Mouse (Mus musculus) testis, adult 2 months (tissue): Measurements from ENCODE around the gene Entpd8. TPM values are rescaled to one million over a fixed set of nuclear protein-coding genes. Genes with fewer than 3 reads are reported as not detected.

Experiments
- H3K27ac ChIP-seq: fragments of 200-500 bp; 2 replicates; pipeline ENCODE4 v1.5.1; 2012; ENCODE audit warnings: low read depth, low read length; ENCODE audit not compliant: control insufficient read depth, insufficient read depth
- H3K27me3 ChIP-seq: fragments of 200-500 bp; 2 replicates; pipeline ENCODE4 v1.6.1; 2012; ENCODE audit warnings: mild to moderate bottlenecking, low read length, moderate library complexity; ENCODE audit not compliant: control insufficient read depth, insufficient read depth
- H3K36me3 ChIP-seq: fragments of 200-500 bp; 2 replicates; pipeline ENCODE4 v1.6.1; 2012; ENCODE audit warnings: mild to moderate bottlenecking, low read length; ENCODE audit not compliant: control insufficient read depth, insufficient read depth
- H3K4me1 ChIP-seq: fragments of 200-500 bp; 2 replicates; pipeline ENCODE4 v1.6.1; 2012; ENCODE audit warnings: low read length; ENCODE audit not compliant: control insufficient read depth, insufficient read depth
- H3K4me3 ChIP-seq: fragments of 200-500 bp; 2 replicates; pipeline ENCODE4 v1.5.1; 2012; ENCODE audit warnings: low read depth, mild to moderate bottlenecking, low read length, moderate library complexity, mixed read lengths; ENCODE audit not compliant: control insufficient read depth
- CTCF ChIP-seq: fragments of 200-500 bp; IDR thresholded peaks from 2 replicates; pipeline ENCODE4 v1.5.1; 2012; ENCODE audit warnings: low read depth, mild to moderate bottlenecking, inconsistent platforms, low read length, moderate library complexity; ENCODE audit not compliant: control insufficient read depth, insufficient read depth, insufficient replicate concordance
- POLR2A ChIP-seq: fragments of 200-500 bp; IDR thresholded peaks from 2 replicates; pipeline ENCODE4 v1.6.1; 2012; ENCODE audit warnings: low read depth, mild to moderate bottlenecking, inconsistent platforms, low read length, moderate library complexity; ENCODE audit not compliant: control insufficient read depth
- polyA plus RNA-seq: library from polyadenylated mRNA; depleted of rRNA; stranded (reverse); fragments of >200 nt; gene quantifications from 2 replicates; pipeline ENCODE4 v1.2.3, GENCODE M21; 2012; rRNA removed

Gene Entpd8
- polyA plus RNA-seq: 0.48 TPM in 2 replicates

- Histone ChIP-seq H3K27ac (no peak within 1 kb of the TSS), H3K4me1 (no peaks in the 10 kb centered on the region), H3K36me3 (no peaks in the 10 kb centered on the region), H3K27me3 (no peaks in the 10 kb centered on the region), H3K4me3 (no peak within 1 kb of the TSS)
- TF ChIP-seq POLR2A: no peak
- no peak for TF ChIP-seq CTCF
Observed at GRCm38 (mm10) chr2:25080076-25080475, at the start of gene Entpd8. Gene Entpd8, plus strand, starts transcription at chr2:25080304.

- Histone ChIP-seq H3K27me3 (no peaks in the 10 kb centered on the region), H3K36me3 (no peaks in the 10 kb centered on the region; the same call in 1 of the 2 replicates), H3K4me1 (no peaks in the 10 kb centered on the region), H3K4me3 (no peak overlapping the region), H3K27ac (no peak overlapping the region)
- TF ChIP-seq CTCF: no peak
- no peak for TF ChIP-seq POLR2A
Observed at GRCm38 (mm10) chr2:25034994-25035393, 45.1 kb upstream of the Entpd8 start.

GRCm38 (mm10) chr2:25040089-25040488, 40.0 kb upstream of the Entpd8 start:
- H3K4me3 ChIP-seq: no peak overlapping the region
- no peaks in the 10 kb centered on the region for H3K4me1 ChIP-seq
- H3K27me3 ChIP-seq: no peaks in the 10 kb centered on the region
- TF ChIP-seq CTCF (no peak), POLR2A (no peak)
- peaks cover 2% of the 10 kb centered on the region for H3K36me3 ChIP-seq
- H3K27ac ChIP-seq: no peak overlapping the region

GRCm38 (mm10) chr2:25050921-25051320, 29.2 kb upstream of the Entpd8 start:
- TF ChIP-seq POLR2A (no peak), CTCF (no peak)
- no peak overlapping the region for H3K4me3 ChIP-seq
- H3K27ac ChIP-seq: no peak overlapping the region

GRCm38 (mm10) chr2:25051450-25051849, 28.7 kb upstream of the Entpd8 start:
- TF ChIP-seq CTCF (no peak), POLR2A (no peak)

More at GRCm38 (mm10) chr2:25050921-25051320, 29.2 kb upstream of the Entpd8 start:
- no peaks in the 10 kb centered on the region for H3K27me3 ChIP-seq
- peaks cover 16% of the 10 kb centered on the region for H3K4me1 ChIP-seq
- H3K36me3 ChIP-seq: peaks cover 2% of the 10 kb centered on the region

GRCm38 (mm10) chr2:25053101-25053500, 27.0 kb upstream of the Entpd8 start:
- Histone ChIP-seq H3K4me3 (no peak overlapping the region), H3K27me3 (no peaks in the 10 kb centered on the region), H3K36me3 (peaks cover 2% of the 10 kb centered on the region), H3K4me1 (peaks cover 16% of the 10 kb centered on the region), H3K27ac (no peak overlapping the region)
- TF ChIP-seq CTCF: no peak
- no peak for TF ChIP-seq POLR2A

More at GRCm38 (mm10) chr2:25051450-25051849, 28.7 kb upstream of the Entpd8 start:
- Histone ChIP-seq H3K27me3 (no peaks in the 10 kb centered on the region), H3K4me1 (peaks cover 16% of the 10 kb centered on the region), H3K27ac (no peak overlapping the region), H3K36me3 (peaks cover 2% of the 10 kb centered on the region), H3K4me3 (no peak overlapping the region)

GRCm38 (mm10) chr2:25054221-25055067, 25.7 kb upstream of the Entpd8 start, which contains the start of gene Nsmf:
Gene Nsmf, plus strand, starts transcription at chr2:25054355.
- Histone ChIP-seq H3K4me1 (peaks cover 16% of the 10 kb centered on the region), H3K27me3 (no peaks in the 10 kb centered on the region), H3K27ac (no peak within 1 kb of the TSS), H3K36me3 (peaks cover 2% of the 10 kb centered on the region), H3K4me3 (peak within 1 kb of the TSS; percentile 81)
- TF ChIP-seq CTCF: no peak
- peak; percentile 69 for TF ChIP-seq POLR2A

GRCm38 (mm10) chr2:25055068-25055405, 25.1 kb upstream of the Entpd8 start:
- no peaks in the 10 kb centered on the region for H3K27me3 ChIP-seq
- H3K36me3 ChIP-seq: peaks cover 2% of the 10 kb centered on the region
- H3K4me3 ChIP-seq: peak overlapping the region; percentile 81
- no peak overlapping the region for H3K27ac ChIP-seq
- peaks cover 16% of the 10 kb centered on the region for H3K4me1 ChIP-seq
- TF ChIP-seq CTCF (no peak), POLR2A (no peak)
